Mouse (Mus musculus) 3T3-L1 (cell line): Measurements from ENCODE around the gene Mup8.
"Not testable (repeated sequence)": the region's sequence is repeated elsewhere in the genome, so short reads cannot be mapped to it uniquely, and the experiment has no call there.

ENCODE experiments used
- DNase-seq: peaks from one replicate; pipeline ENCODE4 v3.0.0-alpha.2; 2015; ENCODE audit warnings: low read depth, low spot score

Gene Mup8

DNA sequence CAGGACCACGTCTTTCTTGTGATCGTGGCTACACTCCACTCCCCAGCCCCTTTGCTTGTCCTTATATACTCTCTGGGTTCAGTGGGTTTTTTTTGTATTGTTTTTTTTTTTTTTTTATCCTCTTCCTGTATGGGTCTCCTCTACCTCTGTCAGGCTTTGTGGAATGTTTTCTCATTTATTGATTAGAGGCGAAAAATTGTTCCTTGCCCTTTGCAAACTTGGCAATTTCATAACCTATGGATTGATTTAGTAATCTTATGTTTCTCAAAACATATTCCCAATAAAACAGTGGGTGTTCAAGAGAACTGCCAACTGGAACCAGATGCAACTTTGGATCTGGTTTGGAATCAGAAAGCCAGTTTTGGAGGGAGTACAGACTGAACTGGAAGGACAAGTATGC, at the start of gene Mup8:
Gene Mup8, minus strand, starts transcription at position 101 of the 400 bp plus-strand sequence.
- DNase-seq = not testable (repeated sequence)

DNA sequence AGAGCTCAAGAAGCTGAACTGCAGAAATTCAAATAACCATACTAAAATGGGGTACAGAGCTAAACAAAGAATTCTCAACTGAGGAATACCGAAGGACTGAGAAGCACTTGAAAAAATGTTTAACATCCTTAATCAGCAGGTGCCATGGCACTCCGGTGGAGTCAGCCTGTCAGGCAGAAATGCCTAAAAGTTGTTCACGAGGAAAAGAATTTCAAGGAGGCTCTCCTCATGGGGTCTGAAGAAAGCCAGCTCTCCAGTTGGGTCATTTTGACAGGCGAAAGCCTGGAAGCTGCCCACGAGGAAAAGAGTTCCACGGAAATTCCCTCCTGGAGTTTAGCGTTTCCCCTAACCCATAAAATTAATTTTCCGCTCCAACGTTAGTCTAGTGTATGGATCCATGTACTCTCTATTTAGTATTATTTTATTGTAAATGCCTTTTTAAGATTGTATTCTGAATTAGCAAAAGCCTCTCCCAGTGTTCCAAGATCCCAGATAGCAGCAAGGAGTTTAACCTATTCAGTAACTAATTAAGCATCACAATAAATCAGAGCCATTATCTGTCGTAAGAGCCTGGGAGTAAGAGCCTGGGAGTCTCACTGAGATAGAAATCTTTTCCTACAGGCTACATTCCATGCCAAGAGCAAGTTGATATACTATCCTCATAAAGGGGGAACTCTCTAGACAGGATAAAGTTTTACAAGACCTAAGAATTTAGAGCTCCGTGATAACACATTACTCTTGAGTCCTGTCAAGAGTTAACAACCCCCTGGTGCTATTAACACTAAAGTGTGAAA, 43.8 kb upstream of the Mup8 start:
- not testable (repeated sequence) for DNase-seq

DNA sequence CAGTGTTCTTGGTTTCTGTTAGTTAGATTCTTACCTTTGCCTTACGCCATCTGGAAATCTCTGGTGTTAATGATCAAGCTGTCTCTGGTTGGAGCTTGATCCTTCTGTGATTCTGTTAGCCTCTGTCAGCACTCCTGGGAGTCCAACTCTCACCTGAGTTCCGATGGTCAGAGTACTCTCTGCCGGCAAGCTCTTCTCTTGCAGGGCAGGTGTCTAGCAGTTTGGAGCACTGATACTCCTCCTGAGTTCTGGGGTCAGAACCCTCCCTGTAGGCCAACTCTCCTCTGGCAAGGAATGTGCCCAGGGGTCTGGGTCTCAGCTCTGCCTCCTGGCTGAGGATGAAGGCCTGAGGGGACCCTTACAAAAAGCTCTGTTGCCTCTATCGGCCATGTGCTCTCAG, 40.3 kb upstream of the Mup8 start:
- DNase-seq = not testable (repeated sequence)
